Mouse (Mus musculus) left cerebral cortex, postnatal 36 days (tissue): ENCODE measurements around the gene Tpgs1. TPM values are rescaled to one million over a fixed set of nuclear protein-coding genes. Genes with fewer than 3 reads are reported as not detected.
A peak's percentile ranks its signal among the peaks of the same experiment; 100 is the strongest.
"Not testable (repeated sequence)": the region's sequence is repeated elsewhere in the genome, so short reads cannot be mapped to it uniquely, and the experiment has no call there.

Experiments
- DNase-seq, 2 experiments: peaks; one replicate each; pipeline ENCODE4 v3.0.0; 2021 to 2022; ENCODE audit warnings: low spot score in 2 of 2, mixed read lengths in 1 of 2
- intact Hi-C: fragments of 180-260 bp; cut with DNase I; formaldehyde crosslinking; loops from one replicate; pipeline ENCODE4 v1.15.1; 2025
- total RNA-seq, 2 experiments: library from RNA; stranded (reverse); gene quantifications; 2 replicates each; pipeline ENCODE4 v1.2.3; 2021

Gene Tpgs1
- total RNA-seq, 2 experiments from 2014 or later = 71.4 to 91.6 TPM

GRCm38 (mm10) chr10:79686691-79687090, 17.5 kb downstream of the Tpgs1 start:
- intact Hi-C loops = no loop called here
- DNase-seq = no peak

GRCm38 (mm10) chr10:79687513-79687912, 18.3 kb downstream of the Tpgs1 start:
- DNase-seq = no peak
- intact Hi-C loops = no loop called here

- intact Hi-C loops = no loop called here
- DNase-seq = no peak
Observed at GRCm38 (mm10) chr10:79688720-79689119, 19.6 kb downstream of the Tpgs1 start, which contains the start of gene Gzmm. Gzmm (plus strand) TSS chr10:79689020.

GRCm38 (mm10) chr10:79689178-79689577, 20.0 kb downstream of the Tpgs1 start:
- no peak for DNase-seq
- intact Hi-C loops = no loop called here

- intact Hi-C loops = no loop called here
- DNase-seq = no peak
Observed at GRCm38 (mm10) chr10:79691986-79692548, 22.9 kb downstream of the Tpgs1 start.

GRCm38 (mm10) chr10:79693580-79694378, 24.6 kb downstream of the Tpgs1 start:
- intact Hi-C loops = no loop called here
- DNase-seq = no peak

- intact Hi-C loops = no loop called here
- DNase-seq = no peak
Observed at GRCm38 (mm10) chr10:79694379-79694655, 25.1 kb downstream of the Tpgs1 start.

GRCm38 (mm10) chr10:79695231-79696128, 26.3 kb downstream of the Tpgs1 start:
- peak in 1 of 2 experiments; percentile 54 for DNase-seq
- intact Hi-C loops = no loop called here

GRCm38 (mm10) chr10:79696129-79696651, 27.0 kb downstream of the Tpgs1 start:
- intact Hi-C loops = no loop called here
- no peak for DNase-seq

- intact Hi-C loops = no loop called here
- no peak for DNase-seq
Observed at GRCm38 (mm10) chr10:79697916-79698315, 28.7 kb downstream of the Tpgs1 start.

- intact Hi-C loops = no loop called here
- DNase-seq = no peak
Observed at GRCm38 (mm10) chr10:79698459-79698858, 29.3 kb downstream of the Tpgs1 start.

GRCm38 (mm10) chr10:79700676-79701075, 31.5 kb downstream of the Tpgs1 start:
- DNase-seq = no peak
- intact Hi-C loops = no loop called here

- intact Hi-C loops = no loop called here
- DNase-seq = no peak
Observed at GRCm38 (mm10) chr10:79701443-79702129, 32.4 kb downstream of the Tpgs1 start.

GRCm38 (mm10) chr10:79702970-79703369, 33.8 kb downstream of the Tpgs1 start:
- intact Hi-C loops, DNase-seq: not testable (repeated sequence)

GRCm38 (mm10) chr10:79703541-79703940, 34.4 kb downstream of the Tpgs1 start:
- intact Hi-C loops = no loop called here
- DNase-seq = no peak

- DNase-seq = peak; percentile 99
- intact Hi-C loops = no loop called here
Observed at GRCm38 (mm10) chr10:79704065-79704969, 35.1 kb downstream of the Tpgs1 start, which contains the start of gene Bsg. Bsg (plus strand) TSS chr10:79704491.

GRCm38 (mm10) chr10:79704970-79705360, 35.8 kb downstream of the Tpgs1 start:
- intact Hi-C loops = no loop called here
- DNase-seq = no peak

GRCm38 (mm10) chr10:79705951-79706350, 36.8 kb downstream of the Tpgs1 start:
- intact Hi-C loops = no loop called here
- DNase-seq = no peak
